Mouse (Mus musculus) cerebellum, adult 8-10 months (tissue): ENCODE data around the gene Klhl20.
A peak's percentile ranks its signal among the peaks of the same experiment; 100 is the strongest.

ENCODE experiments used
- DNase-seq: peaks from one replicate; pipeline ENCODE4 v3.0.0; 2022

Gene Klhl20

DNA sequence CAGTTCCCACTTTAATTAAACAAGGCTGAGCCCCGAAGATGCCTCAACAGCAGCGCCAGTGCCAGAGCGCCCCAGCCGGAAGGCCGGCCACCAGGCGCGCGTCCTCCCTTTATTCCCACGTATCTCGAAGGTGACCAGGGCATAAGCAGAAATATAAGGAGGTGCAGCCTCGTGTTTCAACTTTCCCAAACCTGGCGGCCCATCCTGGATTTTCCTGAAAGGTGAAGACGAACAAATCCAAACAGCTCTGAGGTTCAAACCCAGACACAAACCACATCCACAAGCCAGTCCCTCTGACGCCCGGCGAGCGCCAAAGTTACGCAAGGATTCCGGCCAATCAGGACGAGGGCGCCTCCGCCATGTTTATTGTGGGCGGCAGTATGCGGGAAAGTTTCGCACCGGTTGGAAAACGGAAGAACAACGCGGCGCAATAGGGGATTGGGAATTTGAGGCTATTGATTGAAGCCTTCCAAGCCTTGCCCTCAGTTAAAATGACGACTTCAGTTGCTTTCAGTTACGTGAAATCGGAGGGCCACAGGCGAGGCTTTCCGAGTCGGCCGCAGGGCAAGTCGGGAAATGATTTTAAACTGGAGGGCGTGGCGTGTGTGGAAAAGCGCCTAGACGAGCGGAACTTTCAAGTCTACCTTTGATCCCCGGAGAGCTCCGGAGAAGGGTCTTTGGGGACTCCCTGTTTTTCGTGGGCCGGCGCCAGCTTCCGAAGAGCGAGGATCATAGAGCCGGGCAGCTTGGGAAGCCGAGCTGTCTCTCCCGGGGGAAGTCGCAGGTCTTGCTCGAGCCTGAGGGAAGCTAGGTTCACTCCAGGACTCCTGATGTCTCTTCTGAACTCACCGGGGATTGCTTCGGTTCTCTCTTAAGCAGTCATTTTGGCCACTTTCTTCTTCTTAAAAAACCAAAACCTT lies 60.7 kb downstream of the Klhl20 start, which contains the start of the genes Dars2 and Cenpl:
TSS of gene Dars2 (minus strand) at position 307 of the 920 bp plus-strand sequence.
TSS of gene Cenpl (plus strand) at position 362 of the 920 bp plus-strand sequence.
- peak; percentile 96 for DNase-seq

DNA sequence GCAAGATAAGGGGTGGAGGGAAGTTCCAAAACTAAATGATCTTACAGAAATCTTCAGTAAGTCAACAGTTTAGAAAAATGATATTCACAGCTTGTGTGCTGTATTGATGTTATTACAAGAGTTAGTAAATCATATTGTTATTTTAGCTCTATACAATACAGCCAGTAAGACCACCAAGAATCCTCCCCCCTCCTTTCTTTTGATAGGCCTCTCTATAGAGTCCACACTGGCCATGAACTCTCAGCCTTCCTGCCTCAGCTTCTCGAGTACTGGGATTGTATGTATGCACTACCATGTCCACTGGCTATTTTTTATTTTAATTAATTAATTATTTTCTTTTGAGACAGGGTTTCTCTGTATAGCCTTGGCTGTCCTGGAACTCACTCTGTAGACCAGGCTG lies 68.0 kb downstream of the Klhl20 start:
- no peak for DNase-seq

DNA sequence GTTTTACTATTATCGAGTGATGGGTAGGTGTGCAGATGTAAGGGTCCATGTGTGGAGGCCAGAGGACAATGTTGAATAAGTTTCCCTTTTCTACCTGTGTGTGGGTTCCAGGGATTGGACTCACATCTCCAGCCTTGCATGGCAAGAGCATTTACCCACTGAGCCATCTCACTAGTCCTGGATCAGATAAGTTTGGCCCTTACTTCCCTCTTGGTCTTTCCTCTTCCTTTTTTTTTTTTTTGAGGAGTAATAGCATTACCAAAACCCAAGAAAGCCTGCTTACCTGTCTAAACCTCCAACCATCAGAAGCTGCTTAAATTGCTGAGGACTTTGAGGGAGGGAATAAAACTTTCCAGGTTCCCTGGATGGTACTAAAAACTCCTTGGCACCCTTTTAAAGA lies 74.1 kb downstream of the Klhl20 start:
- DNase-seq = no peak

DNA sequence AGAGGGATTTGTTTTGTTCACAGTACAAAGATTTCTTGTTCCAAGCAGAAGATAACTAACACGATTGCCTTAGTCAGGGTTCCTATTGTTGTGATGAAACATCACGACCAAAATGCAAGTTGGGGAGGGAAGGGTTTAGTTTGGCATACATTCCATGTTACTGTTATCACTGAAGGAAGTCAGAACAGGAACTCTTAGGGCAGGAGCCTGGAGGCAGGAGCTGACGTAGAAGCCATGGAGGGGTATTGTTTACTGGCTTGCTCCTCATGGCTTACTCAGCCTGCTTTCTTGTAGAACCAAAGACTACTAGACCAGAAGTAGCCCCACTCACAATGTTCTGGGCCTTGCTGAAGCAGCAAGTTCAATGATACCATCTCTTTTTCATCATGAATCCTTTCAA lies 84.3 kb downstream of the Klhl20 start:
- DNase-seq = no peak

DNA sequence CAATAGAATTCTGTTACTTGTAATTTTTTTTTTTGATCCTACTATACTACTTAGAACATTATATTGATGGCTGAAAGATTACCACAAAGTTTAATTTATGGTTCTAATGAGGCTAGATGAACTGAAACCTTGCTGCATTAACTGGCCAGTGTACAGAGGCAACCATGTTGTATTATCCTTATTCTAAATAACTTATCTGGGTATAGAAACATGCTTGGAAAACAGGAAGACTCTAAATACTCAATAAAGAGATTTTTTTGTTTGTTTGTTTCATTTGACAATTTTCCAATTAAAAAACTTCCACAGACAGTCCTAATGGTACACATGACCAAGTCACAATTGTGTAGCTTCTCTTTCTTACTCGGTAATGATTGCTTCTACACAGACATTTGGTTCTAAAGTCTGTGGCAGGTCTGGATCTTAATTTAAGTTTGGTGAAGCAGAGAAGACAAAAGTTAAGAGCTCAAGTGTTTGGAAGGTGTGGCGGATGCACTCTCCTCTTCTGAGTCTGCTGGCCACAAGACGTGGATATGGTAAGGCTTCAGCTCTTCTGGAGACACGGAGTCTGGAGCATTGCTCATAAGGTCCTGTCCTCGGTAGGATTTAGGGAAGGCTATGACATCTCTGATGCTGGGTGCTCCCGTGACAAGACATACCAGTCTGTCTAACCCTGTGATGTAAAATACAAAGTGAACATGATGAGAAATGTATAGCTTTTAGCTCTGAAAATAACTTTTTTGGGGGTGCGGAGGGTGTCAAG lies 89.9 kb downstream of the Klhl20 start:
- no peak for DNase-seq

DNA sequence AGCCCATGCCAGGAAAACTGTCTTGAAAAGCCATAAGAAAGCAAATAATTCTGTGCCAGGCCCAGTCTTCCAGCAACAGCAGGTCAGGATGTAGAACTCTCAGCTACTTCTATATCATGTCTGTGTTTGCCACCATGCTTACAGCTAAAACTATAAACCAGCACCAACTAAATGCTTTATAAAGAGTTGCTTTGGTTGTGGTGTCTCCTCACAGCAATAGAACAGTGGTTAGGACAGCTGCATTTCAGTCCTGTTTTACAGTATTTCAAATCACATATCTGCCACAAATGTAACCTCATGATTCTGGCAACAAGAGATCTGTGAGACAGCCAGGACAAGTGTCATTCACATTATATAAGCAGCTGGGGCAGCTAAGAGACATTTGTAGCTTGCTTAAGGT lies 90.5 kb downstream of the Klhl20 start:
- no peak for DNase-seq

DNA sequence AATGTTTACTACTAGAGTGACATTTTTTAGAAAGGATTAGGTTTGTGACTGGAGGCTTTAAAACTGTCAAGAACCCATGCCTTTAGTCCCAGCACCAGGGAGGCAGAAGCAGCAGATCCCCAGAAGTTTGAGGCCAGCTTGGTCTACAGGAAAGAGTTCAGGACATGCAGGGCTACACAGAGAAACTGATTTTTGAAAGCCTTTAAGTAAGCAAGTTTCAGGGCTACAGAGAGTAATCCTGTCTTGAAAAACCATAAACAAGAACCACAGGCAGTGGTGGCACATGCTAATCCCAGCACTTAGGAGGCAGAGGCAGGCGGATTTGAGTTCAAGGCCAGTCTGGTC lies 90.9 kb downstream of the Klhl20 start:
- no peak for DNase-seq

DNA sequence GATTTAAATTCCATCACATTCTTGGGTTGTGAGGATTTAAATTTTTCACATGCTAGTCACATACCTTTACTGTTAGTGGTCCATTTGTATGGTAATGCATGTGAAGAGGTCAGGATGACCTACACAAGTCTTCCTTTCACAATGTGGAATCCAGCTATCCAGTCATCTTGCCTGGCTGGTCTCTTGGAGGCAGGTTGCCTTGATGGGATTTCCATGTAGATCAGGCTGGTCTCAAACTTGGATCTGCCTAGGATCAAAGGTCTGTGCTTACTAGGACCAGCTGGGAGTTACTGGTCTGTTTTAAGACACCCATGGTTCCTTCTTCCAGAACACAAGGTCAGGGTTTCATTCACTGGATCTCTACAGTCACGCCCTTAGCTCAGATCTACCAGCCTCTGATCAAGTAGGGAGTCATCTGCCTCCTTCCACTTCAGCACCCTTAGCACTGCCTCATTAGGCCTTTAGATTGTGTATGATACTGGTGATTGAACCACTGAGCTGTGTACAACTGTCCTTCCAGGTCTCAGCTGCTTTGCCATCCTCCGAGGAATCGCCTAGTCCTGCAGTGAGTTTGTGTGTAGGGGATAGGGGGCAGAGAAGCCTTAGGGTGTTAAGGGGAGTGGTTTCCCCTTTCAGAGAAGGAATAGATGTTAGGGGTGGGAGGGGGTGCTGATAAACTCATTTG lies 91.4 kb downstream of the Klhl20 start:
- no peak for DNase-seq

DNA sequence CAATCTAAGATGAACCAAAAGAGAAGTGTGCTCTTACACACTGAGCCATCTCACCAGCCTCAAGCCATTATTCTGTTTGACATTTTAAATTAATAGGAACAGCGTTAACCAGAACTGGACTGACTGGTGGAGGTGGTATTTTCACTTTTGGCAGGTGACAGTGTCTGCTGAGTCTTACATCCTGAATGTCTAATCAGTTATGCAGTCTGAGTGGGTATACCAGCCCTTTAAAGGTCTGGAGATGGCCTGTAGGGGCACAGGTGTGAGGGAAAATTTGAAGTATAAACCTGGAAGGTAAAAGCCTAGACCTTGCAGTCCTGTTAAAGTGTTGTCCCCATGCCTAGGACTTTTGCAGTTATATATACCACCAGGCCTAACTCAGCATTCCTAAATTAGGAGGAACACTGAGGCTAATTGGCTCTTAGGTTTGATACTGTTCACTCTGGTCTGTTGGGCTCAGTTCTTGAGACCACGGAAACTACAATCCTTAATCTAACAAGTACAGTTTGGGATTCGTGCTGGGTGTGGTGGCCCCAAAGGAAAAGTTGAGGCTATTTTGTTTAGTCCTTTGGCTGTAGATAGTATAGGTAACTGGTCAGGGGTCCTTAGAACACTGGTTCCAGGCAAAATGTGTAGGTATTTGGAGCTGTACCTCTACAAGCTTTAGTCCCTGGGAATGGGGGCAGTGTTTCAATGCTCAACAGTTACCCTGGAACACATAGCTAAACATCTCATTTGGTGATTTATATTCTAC lies 92.2 kb downstream of the Klhl20 start:
- no peak for DNase-seq
